Mouse (Mus musculus): Measurements from ENCODE around the gene Col8a1. TPM values are rescaled to one million over a fixed set of nuclear protein-coding genes. Genes with fewer than 3 reads are reported as not detected.

Gene Col8a1
- total RNA-seq, 2 experiments from 2014 or later: 0.34 to 0.69 TPM

GRCm38 (mm10) chr16:57641346-57641885 is 113.1 kb downstream of the Col8a1 start:
- no peak for DNase-seq (ENCODE audit: low spot score in 2 of 2)
- Histone ChIP-seq H3K27ac (no peak overlapping the region), H3K4me3 (no peak overlapping the region)
- TF ChIP-seq CTCF (conservative IDR thresholded peaks at IDR 0.05): no peak

- no peak overlapping the region for H3K4me3 ChIP-seq
- H3K27ac ChIP-seq: no peak overlapping the region
- no peak for DNase-seq (ENCODE audit: low spot score in 2 of 2)
- TF ChIP-seq CTCF (conservative IDR thresholded peaks at IDR 0.05): no peak
Observed at GRCm38 (mm10) chr16:57634766-57635165, 119.8 kb downstream of the Col8a1 start.

GRCm38 (mm10) chr16:57634191-57634590 is 120.3 kb downstream of the Col8a1 start:
- Histone ChIP-seq H3K27ac (no peak overlapping the region), H3K4me3 (no peak overlapping the region)
- peak; percentile 58 to 79 for DNase-seq (ENCODE audit: low spot score in 2 of 2)
- TF ChIP-seq CTCF (conservative IDR thresholded peaks at IDR 0.05): peak; percentile 94

DNA sequence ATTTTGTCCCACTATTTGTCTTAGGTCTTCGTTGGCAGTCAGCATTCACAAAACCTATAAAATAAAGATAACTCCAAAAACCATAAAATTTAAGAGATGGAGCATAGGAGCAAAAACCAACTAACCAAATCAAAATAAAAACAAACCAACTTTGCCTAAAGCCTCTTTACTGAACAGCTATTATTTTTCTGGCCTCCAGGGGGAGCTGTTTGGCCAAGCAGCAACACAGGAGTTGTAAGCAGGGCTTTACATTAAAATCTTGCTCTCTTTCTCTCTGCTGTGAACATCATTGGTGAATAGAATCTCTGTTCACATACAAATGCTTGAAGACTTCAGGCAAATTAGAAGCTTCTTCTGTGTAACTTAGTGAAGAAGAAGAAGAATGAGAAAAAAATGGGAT is 142.8 kb downstream of the Col8a1 start:
- Histone ChIP-seq H3K27ac (no peak overlapping the region), H3K4me3 (no peak overlapping the region)
- peak in 1 of 2 experiments; percentile 59 for DNase-seq (ENCODE audit: low spot score in 2 of 2)
- TF ChIP-seq CTCF (conservative IDR thresholded peaks at IDR 0.05): peak; percentile 91

- peak within 1 kb of the TSS; percentile 97 for H3K27ac ChIP-seq
- peak; percentile 60 to 77 for DNase-seq (ENCODE audit: low spot score in 2 of 2)
- H3K4me3 ChIP-seq: peak within 1 kb of the TSS; percentile 88
- no peak for TF ChIP-seq CTCF (conservative IDR thresholded peaks at IDR 0.05)
Observed at GRCm38 (mm10) chr16:57606444-57607227, 147.9 kb downstream of the Col8a1 start, which contains the start of gene Cmss1. Gene Cmss1, minus strand, starts transcription at chr16:57606864.

- no peak for DNase-seq (ENCODE audit: low spot score in 2 of 2)
- Histone ChIP-seq H3K4me3 (no peak overlapping the region), H3K27ac (no peak overlapping the region)
- no peak for TF ChIP-seq CTCF (conservative IDR thresholded peaks at IDR 0.05)
Observed at GRCm38 (mm10) chr16:57601031-57601430, 153.5 kb downstream of the Col8a1 start.

- TF ChIP-seq CTCF (conservative IDR thresholded peaks at IDR 0.05): no peak
- DNase-seq (ENCODE audit: low spot score in 2 of 2): no peak
- Histone ChIP-seq H3K27ac (no peak overlapping the region), H3K4me3 (no peak overlapping the region)
Observed at GRCm38 (mm10) chr16:57597295-57597957, 157.1 kb downstream of the Col8a1 start.

DNA sequence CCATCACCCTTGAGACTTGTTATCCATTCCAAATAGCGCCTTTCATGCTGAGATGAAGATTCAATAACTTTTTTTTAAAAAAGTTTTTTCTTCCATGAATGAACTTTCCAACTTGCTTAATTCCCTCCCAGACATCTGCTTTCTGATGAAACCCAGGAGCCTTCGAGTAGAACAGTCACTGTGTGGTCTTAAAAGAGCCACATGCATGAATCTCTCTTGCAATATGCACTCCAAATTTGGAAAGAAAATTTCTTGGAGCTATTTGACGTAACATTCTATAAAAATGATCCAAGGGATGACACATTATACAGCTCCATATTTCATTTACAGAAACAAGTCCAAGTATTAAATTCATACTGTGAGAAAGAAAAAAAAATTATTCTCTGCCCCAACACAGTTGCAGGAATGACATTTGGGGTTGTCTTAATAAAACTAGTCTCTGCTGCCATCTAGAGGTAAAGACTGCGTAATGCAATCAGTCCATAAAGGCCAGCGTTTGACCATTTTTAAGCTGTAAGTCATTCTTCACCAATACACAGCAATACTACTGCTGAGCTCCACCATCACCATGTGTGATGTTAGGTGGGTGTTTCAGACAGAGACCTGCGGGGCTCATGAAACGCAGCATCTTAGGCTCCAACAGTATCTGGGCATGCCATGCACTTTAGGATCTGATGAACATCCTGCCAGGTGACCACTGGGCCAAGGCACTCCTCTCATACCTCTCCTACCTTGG is 160.9 kb downstream of the Col8a1 start:
- TF ChIP-seq CTCF (conservative IDR thresholded peaks at IDR 0.05): peak; percentile 96
- DNase-seq (ENCODE audit: low spot score in 2 of 2): peak; percentile 34 to 58
- no peak overlapping the region for H3K27ac ChIP-seq
- no peak overlapping the region for H3K4me3 ChIP-seq

- no peak overlapping the region for H3K27ac ChIP-seq
- no peak for TF ChIP-seq CTCF (conservative IDR thresholded peaks at IDR 0.05)
- no peak for DNase-seq (ENCODE audit: low spot score in 2 of 2)
Observed at GRCm38 (mm10) chr16:57585201-57585600, 169.3 kb downstream of the Col8a1 start.

GRCm38 (mm10) chr16:57582008-57582407 is 172.5 kb downstream of the Col8a1 start:
- DNase-seq (ENCODE audit: low spot score in 2 of 2): no peak
- Histone ChIP-seq H3K4me3 (no peak overlapping the region), H3K27ac (no peak overlapping the region)
- TF ChIP-seq CTCF (conservative IDR thresholded peaks at IDR 0.05): no peak

More at GRCm38 (mm10) chr16:57585201-57585600, 169.3 kb downstream of the Col8a1 start:
- no peak overlapping the region for H3K4me3 ChIP-seq

DNA sequence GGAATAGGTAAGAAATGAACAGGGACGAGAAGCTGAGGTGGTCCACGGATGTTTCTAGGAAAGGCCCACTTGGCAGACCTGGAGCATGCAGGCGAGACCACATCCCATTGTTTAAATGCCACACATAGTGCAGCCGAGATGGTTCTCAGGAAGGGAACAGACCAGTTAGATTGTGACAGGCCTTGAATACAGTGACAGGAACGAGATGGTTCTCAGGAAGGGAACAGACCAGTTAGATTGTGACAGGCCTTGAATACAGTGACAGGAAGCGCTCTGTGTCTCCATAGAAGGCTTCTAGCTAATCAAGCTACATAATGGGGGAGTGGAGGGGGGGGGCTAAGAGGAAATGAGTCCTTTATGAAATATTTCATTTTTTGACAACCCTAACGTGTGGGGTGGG is 174.5 kb downstream of the Col8a1 start:
- no peak overlapping the region for H3K27ac ChIP-seq
- TF ChIP-seq CTCF (conservative IDR thresholded peaks at IDR 0.05): no peak
- H3K4me3 ChIP-seq: no peak overlapping the region
- no peak for DNase-seq (ENCODE audit: low spot score in 2 of 2)

DNA sequence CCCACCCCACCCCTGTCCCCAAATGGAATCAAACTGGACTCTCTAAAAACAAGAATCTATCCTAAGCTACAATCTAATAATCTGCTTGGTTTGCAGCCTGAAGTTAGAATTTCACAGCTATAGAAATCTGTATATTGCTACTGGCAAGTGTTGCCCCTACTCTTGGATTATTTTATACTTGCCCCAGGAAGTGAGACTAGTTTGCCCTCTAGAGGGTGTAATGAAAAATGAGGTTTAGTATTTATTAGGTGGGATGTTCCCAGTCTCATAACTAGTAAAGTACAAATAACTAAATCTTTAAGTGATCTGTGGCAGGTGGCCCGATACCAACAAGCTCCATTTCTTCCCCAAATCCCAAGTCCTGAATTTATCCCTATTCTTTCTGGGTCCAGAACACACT is 177.0 kb downstream of the Col8a1 start:
- peak; percentile 77 for TF ChIP-seq CTCF (conservative IDR thresholded peaks at IDR 0.05)
- Histone ChIP-seq H3K4me3 (no peak overlapping the region), H3K27ac (no peak overlapping the region)
- DNase-seq (ENCODE audit: low spot score in 2 of 2): no peak
